Mouse (Mus musculus): ENCODE results near the gene Rdx. TPM values are rescaled to one million over a fixed set of nuclear protein-coding genes. Genes with fewer than 3 reads are reported as not detected.
A peak's percentile ranks its signal among the peaks of the same experiment; 100 is the strongest.

The Rdx gene
- total RNA-seq (2021) = 100 to 1,000 TPM; 111 to 116 TPM
- long read RNA-seq, experiment 1, full-length matches to known transcripts = 54 of 150 reads
- long read RNA-seq, experiment 1, partial matches to known transcripts = 93 of 150 reads
- long read RNA-seq, experiment 1, other reads (novel, unspliced or antisense) = 3 of 150 reads
- long read RNA-seq, experiment 2, full-length matches to known transcripts = 57 of 67 reads
- long read RNA-seq, experiment 2, partial matches to known transcripts = 5 of 67 reads
- long read RNA-seq, experiment 2, other reads (novel, unspliced or antisense) = 5 of 67 reads

- DNase-seq = peak; percentile 32
Measured at GRCm38 (mm10) chr9:52047129-52047820, at the start of gene Rdx. Rdx (plus strand) TSS chr9:52047173.

GRCm38 (mm10) chr9:52003501-52003900 is 43.5 kb upstream of the Rdx start:
- DNase-seq = no peak

- DNase-seq = no peak
Measured at GRCm38 (mm10) chr9:52007341-52007740, 39.6 kb upstream of the Rdx start.

- DNase-seq = no peak
Measured at GRCm38 (mm10) chr9:52008511-52008910, 38.5 kb upstream of the Rdx start.

GRCm38 (mm10) chr9:52012311-52012710 is 34.7 kb upstream of the Rdx start:
- DNase-seq = no peak

GRCm38 (mm10) chr9:52012781-52013436 is 34.1 kb upstream of the Rdx start:
- no peak for DNase-seq

- peak; percentile 53 for DNase-seq
Measured at GRCm38 (mm10) chr9:52013900-52014455, 33.0 kb upstream of the Rdx start.

- DNase-seq = no peak
Measured at GRCm38 (mm10) chr9:52017091-52017490, 29.9 kb upstream of the Rdx start.

- DNase-seq = no peak
Measured at GRCm38 (mm10) chr9:52017824-52018223, 29.1 kb upstream of the Rdx start.

- DNase-seq = no peak
Measured at GRCm38 (mm10) chr9:52018505-52018904, 28.5 kb upstream of the Rdx start.

GRCm38 (mm10) chr9:52027257-52028020 is 19.5 kb upstream of the Rdx start:
- DNase-seq = peak; percentile 46

GRCm38 (mm10) chr9:52028521-52029405 is 18.2 kb upstream of the Rdx start:
- peak; percentile 33 for DNase-seq

- DNase-seq = no peak
Measured at GRCm38 (mm10) chr9:52031501-52031900, 15.5 kb upstream of the Rdx start.

- DNase-seq = no peak
Measured at GRCm38 (mm10) chr9:52037493-52037892, 9.5 kb upstream of the Rdx start.

GRCm38 (mm10) chr9:52041657-52042056 is 5.3 kb upstream of the Rdx start:
- DNase-seq = no peak

- DNase-seq = no peak
Measured at GRCm38 (mm10) chr9:52046686-52047085, 287 bp upstream of the Rdx start.

- DNase-seq = peak; percentile 91
Measured at GRCm38 (mm10) chr9:52047821-52048649, 1.1 kb downstream of the Rdx start.

GRCm38 (mm10) chr9:52048650-52049081 is 1.7 kb downstream of the Rdx start:
- peak; percentile 68 for DNase-seq

GRCm38 (mm10) chr9:52049605-52050004 is 2.6 kb downstream of the Rdx start:
- DNase-seq = no peak

- DNase-seq = no peak
Measured at GRCm38 (mm10) chr9:52050361-52050760, 3.4 kb downstream of the Rdx start.

All from adrenal gland, postnatal 10 days (tissue).